ENCODE assay signal across 14 mouse cellular contexts in genomic region chr12:108758682-108759081, GRCm38 (mm10). TPM values are rescaled to one million over a fixed set of nuclear protein-coding genes. Genes with fewer than 3 reads are reported as not detected.
DNase-seq lines count a peak whose midpoint lies in the region; ATAC-seq and TF ChIP-seq lines count a peak whose summit lies in the region.
"Had no signal": no experiment of that assay in that cellular context is flagged by ENCODE, and none has a peak within 500 bp of the region (broad histone marks: within the 10 kb centered on the region; RNA-seq: fewer than 3 reads in every experiment).

No protein-coding gene starts in this region.

- H3K4me1 ChIP-seq in forebrain, embryonic 15.5 days, result peaks cover 6% of the 10 kb centered on the region
- no peaks in the 10 kb centered on the region for H3K4me1 ChIP-seq in forebrain, embryonic 14.5 days (ENCODE audit: control insufficient read depth, insufficient read depth, low read length)
- peaks cover 2% of the 10 kb centered on the region; the same call in 1 of the 2 replicates for H3K4me1 ChIP-seq in midbrain, embryonic 11.5 days (ENCODE audit: control insufficient read depth, insufficient read depth, low read length)
- H3K4me1 ChIP-seq in midbrain, embryonic 14.5 days (ENCODE audit: control insufficient read depth, insufficient read depth, low read length), result no peaks in the 10 kb centered on the region
- no peaks in the 10 kb centered on the region for H3K4me1 ChIP-seq in ES-Bruce4 (ENCODE audit: control insufficient read depth, insufficient read depth, low read length)
- H3K4me1 ChIP-seq in embryonic facial prominence, embryonic 13.5 days, result peaks cover 5% of the 10 kb centered on the region; the same call in 1 of the 2 replicates
- H3K4me1 ChIP-seq: lung, embryonic 15.5 days had no signal

- no peak for TF ChIP-seq POLR2A in ES-Bruce4 (IDR thresholded peaks at IDR 0.05; ENCODE audit: insufficient read depth, low read length)

- TF ChIP-seq EP300 in ES-Bruce4 (IDR thresholded peaks at IDR 0.05; ENCODE audit: insufficient read depth, low read depth, low read length), result no peak

- no peaks in the 10 kb centered on the region for H3K27me3 ChIP-seq in forebrain, embryonic 15.5 days
- H3K27me3 ChIP-seq in forebrain, embryonic 14.5 days (replicated peaks; ENCODE audit: control insufficient read depth, insufficient read depth, low read length), result no peaks in the 10 kb centered on the region
- H3K27me3 ChIP-seq in midbrain, embryonic 11.5 days (ENCODE audit: control insufficient read depth, insufficient read depth, low read length), result no peaks in the 10 kb centered on the region
- H3K27me3 ChIP-seq in midbrain, embryonic 14.5 days (ENCODE audit: control insufficient read depth, insufficient read depth, low read length), result no peaks in the 10 kb centered on the region
- H3K27me3 ChIP-seq in ES-Bruce4 (ENCODE audit: control insufficient read depth, insufficient read depth, low read length, poor library complexity, severe bottlenecking), result no peaks in the 10 kb centered on the region
- no peaks in the 10 kb centered on the region for H3K27me3 ChIP-seq in embryonic facial prominence, embryonic 13.5 days
- H3K27me3 ChIP-seq: forebrain, embryonic 13.5 days; lung, embryonic 15.5 days; midbrain, embryonic 12.5 days had no signal

- no peak overlapping the region for H3K4me2 ChIP-seq in forebrain, embryonic 15.5 days (replicated peaks)
- H3K4me2 ChIP-seq in forebrain, embryonic 14.5 days (ENCODE audit: low read length), result no peak overlapping the region
- no peak overlapping the region for H3K4me2 ChIP-seq in midbrain, embryonic 11.5 days
- no peak overlapping the region for H3K4me2 ChIP-seq in midbrain, embryonic 14.5 days (ENCODE audit: low read length)
- 0 out of 2 replicates have a peak overlapping the region, but pooled peaks have one; percentile 77 for H3K4me2 ChIP-seq in embryonic facial prominence, embryonic 13.5 days

- TF ChIP-seq CTCF in ES-Bruce4 (IDR thresholded peaks at IDR 0.05; ENCODE audit: low read depth, low read length), result no peak

- 85% methylated on average over 13 of the region's 13 CpGs for WGBS in forebrain, embryonic 15.5 days
- WGBS in forebrain, embryonic 14.5 days, result 79% methylated on average over 13 of the region's 13 CpGs
- 84% methylated on average over 13 of the region's 13 CpGs for WGBS in midbrain, embryonic 11.5 days
- WGBS in midbrain, embryonic 14.5 days, result 86% methylated on average over 13 of the region's 13 CpGs
- 82% methylated on average over 13 of the region's 13 CpGs for WGBS in embryonic facial prominence, embryonic 13.5 days

- no peak overlapping the region for H3K4me3 ChIP-seq in forebrain, embryonic 15.5 days
- no peak overlapping the region for H3K4me3 ChIP-seq in forebrain, embryonic 14.5 days (ENCODE audit: low read depth, low read length)
- no peak overlapping the region for H3K4me3 ChIP-seq in midbrain, embryonic 11.5 days (ENCODE audit: low read depth, low read length)
- H3K4me3 ChIP-seq in midbrain, embryonic 14.5 days (replicated peaks; ENCODE audit: low read depth, low read length), result no peak overlapping the region
- no peak overlapping the region for H3K4me3 ChIP-seq in ES-Bruce4 (ENCODE audit: low read depth, low read length)
- no peak overlapping the region for H3K4me3 ChIP-seq in embryonic facial prominence, embryonic 13.5 days

- H3K9me3 ChIP-seq in forebrain, embryonic 15.5 days, result no peaks in the 10 kb centered on the region
- H3K9me3 ChIP-seq in forebrain, embryonic 14.5 days (replicated peaks; ENCODE audit: control insufficient read depth, low read length), result no peaks in the 10 kb centered on the region
- H3K9me3 ChIP-seq in midbrain, embryonic 11.5 days (ENCODE audit: control insufficient read depth, low read length), result no peaks in the 10 kb centered on the region
- H3K9me3 ChIP-seq in midbrain, embryonic 14.5 days (ENCODE audit: control insufficient read depth, low read length), result no peaks in the 10 kb centered on the region
- no peaks in the 10 kb centered on the region for H3K9me3 ChIP-seq in ES-Bruce4 (replicated peaks; ENCODE audit: control insufficient read depth, insufficient read depth, low read length, poor library complexity, severe bottlenecking)
- no peaks in the 10 kb centered on the region for H3K9me3 ChIP-seq in embryonic facial prominence, embryonic 13.5 days
- H3K9me3 ChIP-seq: forebrain, embryonic 13.5 days; lung, embryonic 15.5 days; midbrain, embryonic 12.5 days had no signal

- H3K27ac ChIP-seq in forebrain, embryonic 15.5 days (replicated peaks), result no peak overlapping the region
- H3K27ac ChIP-seq in forebrain, embryonic 14.5 days (ENCODE audit: low read depth, low read length), result no peak overlapping the region
- H3K27ac ChIP-seq in midbrain, embryonic 11.5 days (ENCODE audit: low read depth, low read length), result no peak overlapping the region
- H3K27ac ChIP-seq in midbrain, embryonic 14.5 days (replicated peaks; ENCODE audit: low read depth, low read length), result no peak overlapping the region
- H3K27ac ChIP-seq in ES-Bruce4 (ENCODE audit: insufficient read depth, low read length), result no peak overlapping the region
- H3K27ac ChIP-seq in embryonic facial prominence, embryonic 13.5 days, result no peak overlapping the region
- H3K27ac ChIP-seq: forebrain, embryonic 13.5 days; hindbrain, embryonic 14.5 days; liver, embryonic 14.5 days; macrophage had no signal

- H3K36me3 ChIP-seq in forebrain, embryonic 15.5 days, result no peaks in the 10 kb centered on the region
- H3K36me3 ChIP-seq in forebrain, embryonic 14.5 days (ENCODE audit: control insufficient read depth, insufficient read depth, low read length), result no peaks in the 10 kb centered on the region
- H3K36me3 ChIP-seq in midbrain, embryonic 11.5 days (ENCODE audit: control insufficient read depth, insufficient read depth, low read length), result no peaks in the 10 kb centered on the region
- no peaks in the 10 kb centered on the region for H3K36me3 ChIP-seq in midbrain, embryonic 14.5 days (ENCODE audit: control insufficient read depth, insufficient read depth, low read length)
- H3K36me3 ChIP-seq in ES-Bruce4 (ENCODE audit: control insufficient read depth, insufficient read depth, low read length, poor library complexity, severe bottlenecking), result no peaks in the 10 kb centered on the region
- no peaks in the 10 kb centered on the region for H3K36me3 ChIP-seq in embryonic facial prominence, embryonic 13.5 days
- H3K36me3 ChIP-seq: lung, embryonic 15.5 days; midbrain, embryonic 12.5 days had no signal

- no peak for DNase-seq in forebrain, embryonic 14.5 days (ENCODE audit: low spot score)
- peak; percentile 71 for DNase-seq in midbrain, embryonic 11.5 days (ENCODE audit: low spot score, missing footprints)
- no peak for DNase-seq in midbrain, embryonic 14.5 days
- no peak for DNase-seq in urinary bladder, postnatal 10 days (ENCODE audit: low spot score)
- no peak for DNase-seq in embryo, embryonic 10 days (ENCODE audit: low spot score)

- no peak overlapping the region for H3K9ac ChIP-seq in forebrain, embryonic 15.5 days (replicated peaks)
- no peak overlapping the region for H3K9ac ChIP-seq in forebrain, embryonic 14.5 days (ENCODE audit: low read length)
- H3K9ac ChIP-seq in midbrain, embryonic 11.5 days (ENCODE audit: low read length), result no peak overlapping the region
- no peak overlapping the region for H3K9ac ChIP-seq in midbrain, embryonic 14.5 days (replicated peaks; ENCODE audit: low read length)
- 0 out of 2 replicates have a peak overlapping the region, but pooled peaks have one; percentile 7 for H3K9ac ChIP-seq in ES-Bruce4 (ENCODE audit: low read depth, poor library complexity, severe bottlenecking)
- H3K9ac ChIP-seq in embryonic facial prominence, embryonic 13.5 days, result no peak overlapping the region
- H3K9ac ChIP-seq: forebrain, embryonic 13.5 days; hindbrain, embryonic 14.5 days; liver, embryonic 14.5 days; lung, embryonic 15.5 days; midbrain, embryonic 12.5 days had no signal

- ATAC-seq in forebrain, embryonic 15.5 days (replicated peaks), result 0 out of 2 replicates have a peak, but pooled peaks have one; percentile 4
- no peak for ATAC-seq in forebrain, embryonic 14.5 days
- no peak for ATAC-seq in midbrain, embryonic 11.5 days (ENCODE audit: low FRiP score)
- ATAC-seq in midbrain, embryonic 14.5 days (ENCODE audit: low FRiP score, low TSS enrichment), result no peak
- no peak for ATAC-seq in embryonic facial prominence, embryonic 13.5 days (ENCODE audit: insufficient number of reproducible peaks, insufficient read depth, low FRiP score, low TSS enrichment, low read depth)

RNA-seq across cellular contexts. Expression of gene Yy1, which starts 34.1 kb away (rescaled TPM):
- polyA plus RNA-seq in forebrain, embryonic 15.5 days (2015; fragmentation: Nextera tagmentation; extraction: Ambion mirVana), result 17.2 and 18.7 TPM in 2 replicates
- polyA plus RNA-seq in forebrain, embryonic 14.5 days (2014; fragmentation: Nextera tagmentation; extraction: Ambion mirVana), result 15.7 and 17.6 TPM in 2 replicates
- polyA plus RNA-seq in midbrain, embryonic 11.5 days (2014; fragmentation: Nextera tagmentation; extraction: Ambion mirVana), result 19.0 and 19.5 TPM in 2 replicates
- polyA plus RNA-seq in midbrain, embryonic 14.5 days (2014; fragmentation: Nextera tagmentation; extraction: Ambion mirVana), result 15.1 and 16.6 TPM in 2 replicates
- 121 and 124 TPM in 2 replicates for polyA plus RNA-seq in ES-Bruce4 (2011; ENCODE audit: insufficient read depth, insufficient read length, low read depth, missing spikeins)
- polyA plus RNA-seq in embryonic facial prominence, embryonic 13.5 days (2015; fragmentation: Nextera tagmentation; extraction: Ambion mirVana), result 18.6 and 21.3 TPM in 2 replicates

RNA-seq across cellular contexts. Expression of gene Degs2, which starts 56.6 kb away (rescaled TPM):
- 2.0 and 3.7 TPM in 2 replicates for polyA plus RNA-seq in forebrain, embryonic 15.5 days (2015; fragmentation: Nextera tagmentation; extraction: Ambion mirVana)
- polyA plus RNA-seq in forebrain, embryonic 14.5 days (2014; fragmentation: Nextera tagmentation; extraction: Ambion mirVana), result 1.1 and 1.3 TPM in 2 replicates
- 1.0 TPM in 2 replicates for polyA plus RNA-seq in midbrain, embryonic 11.5 days (2014; fragmentation: Nextera tagmentation; extraction: Ambion mirVana)
- 2.5 and 2.8 TPM in 2 replicates for polyA plus RNA-seq in midbrain, embryonic 14.5 days (2014; fragmentation: Nextera tagmentation; extraction: Ambion mirVana)
- polyA plus RNA-seq in ES-Bruce4 (2011; ENCODE audit: insufficient read depth, insufficient read length, low read depth, missing spikeins), result not detected in 2 replicates
- polyA plus RNA-seq in embryonic facial prominence, embryonic 13.5 days (2015; fragmentation: Nextera tagmentation; extraction: Ambion mirVana), result 2.4 and 3.0 TPM in 2 replicates
- polyA plus RNA-seq: macrophage had no signal
